Mouse (Mus musculus) frontal cortex, postnatal 25 days (tissue): Measurements from ENCODE around the gene Glrx3.
"Not testable (repeated sequence)": the region's sequence is repeated elsewhere in the genome, so short reads cannot be mapped to it uniquely, and the experiment has no call there.

Source experiments
- DNase-seq, 2 experiments: peaks; one replicate each; pipeline ENCODE4 v3.0.0; 2022; ENCODE audit warnings: low spot score in 2 of 2

Glrx3 gene

GRCm38 (mm10) chr7:137437440-137438178, at the start of gene Glrx3:
TSS of gene Glrx3 (plus strand) at chr7:137437614.
- DNase-seq: peak; percentile 83 to 91

DNA sequence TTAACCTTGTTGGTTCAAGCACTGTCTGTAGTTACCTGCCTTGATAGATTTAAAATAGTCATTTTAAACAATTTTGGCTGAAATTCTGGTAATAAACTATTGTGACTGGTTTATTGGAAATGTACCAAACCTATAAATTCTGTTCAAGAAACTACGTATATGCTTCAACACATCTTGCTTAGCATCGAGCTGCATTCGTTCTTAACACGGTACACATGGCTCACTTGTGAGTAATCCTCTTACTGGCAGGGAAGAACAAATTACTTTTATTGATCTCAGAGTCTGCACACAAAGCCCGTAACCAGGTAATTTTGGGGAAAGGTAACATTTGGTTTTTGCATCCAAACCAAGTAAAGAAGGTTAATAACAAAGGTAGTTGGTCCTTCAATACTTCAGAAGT, 49.6 kb upstream of the Glrx3 start:
- no peak for DNase-seq

- DNase-seq: no peak
These were observed 42.0 kb upstream of the Glrx3 start for GRCm38 (mm10) chr7:137395421-137395820.

- no peak for DNase-seq
These were observed 40.0 kb upstream of the Glrx3 start for GRCm38 (mm10) chr7:137397361-137397910.

- DNase-seq: no peak
These were observed 38.4 kb upstream of the Glrx3 start for GRCm38 (mm10) chr7:137398973-137399372.

DNA sequence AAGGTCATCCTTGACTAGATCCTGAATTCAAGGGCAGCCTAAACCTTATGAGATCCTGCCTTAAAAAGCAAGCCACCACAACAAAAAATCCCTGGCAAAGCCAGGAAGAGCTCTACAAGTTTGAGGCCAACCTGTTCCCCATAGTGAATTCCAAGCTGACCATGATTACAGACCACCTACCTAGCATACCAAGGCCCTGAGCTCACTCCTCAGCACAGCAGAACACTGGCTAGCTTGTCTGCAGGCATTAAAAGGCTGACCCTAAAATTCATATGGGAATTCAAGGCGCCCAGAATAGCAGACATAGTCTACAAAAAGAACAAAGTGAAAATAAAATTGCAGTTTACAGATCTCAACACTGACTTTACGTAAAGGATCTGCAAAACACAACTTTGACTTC, 33.3 kb upstream of the Glrx3 start:
- no peak for DNase-seq

DNA sequence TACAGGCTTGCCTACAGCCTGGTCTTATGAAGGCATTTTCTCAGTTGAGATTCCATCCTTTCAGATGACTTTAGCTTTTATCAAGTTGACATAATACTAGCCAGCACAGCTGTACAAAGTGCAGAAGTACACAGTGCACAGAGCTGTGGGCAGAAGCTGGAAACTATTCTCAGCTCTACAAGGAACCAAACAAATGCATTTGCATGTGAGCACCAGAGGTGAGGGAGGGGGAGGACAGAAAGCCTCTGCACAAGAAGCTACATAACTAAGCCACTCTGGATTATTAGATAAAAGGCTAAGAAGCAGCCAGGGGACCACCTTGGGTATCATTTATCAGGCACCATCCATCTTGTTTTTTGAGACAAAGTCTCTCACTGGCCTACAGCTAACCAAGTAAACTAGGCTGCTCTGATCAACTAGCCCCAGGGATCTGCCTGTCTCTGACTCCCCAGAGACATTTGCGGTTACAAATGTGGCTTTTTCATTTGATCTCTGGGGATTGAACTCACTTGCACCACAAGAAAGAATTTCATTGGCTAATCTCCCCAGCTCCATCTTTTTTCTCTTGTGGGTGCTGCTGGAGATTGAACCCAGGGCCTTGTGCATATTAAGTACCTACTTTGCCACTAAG, 29.9 kb upstream of the Glrx3 start:
- no peak for DNase-seq

DNA sequence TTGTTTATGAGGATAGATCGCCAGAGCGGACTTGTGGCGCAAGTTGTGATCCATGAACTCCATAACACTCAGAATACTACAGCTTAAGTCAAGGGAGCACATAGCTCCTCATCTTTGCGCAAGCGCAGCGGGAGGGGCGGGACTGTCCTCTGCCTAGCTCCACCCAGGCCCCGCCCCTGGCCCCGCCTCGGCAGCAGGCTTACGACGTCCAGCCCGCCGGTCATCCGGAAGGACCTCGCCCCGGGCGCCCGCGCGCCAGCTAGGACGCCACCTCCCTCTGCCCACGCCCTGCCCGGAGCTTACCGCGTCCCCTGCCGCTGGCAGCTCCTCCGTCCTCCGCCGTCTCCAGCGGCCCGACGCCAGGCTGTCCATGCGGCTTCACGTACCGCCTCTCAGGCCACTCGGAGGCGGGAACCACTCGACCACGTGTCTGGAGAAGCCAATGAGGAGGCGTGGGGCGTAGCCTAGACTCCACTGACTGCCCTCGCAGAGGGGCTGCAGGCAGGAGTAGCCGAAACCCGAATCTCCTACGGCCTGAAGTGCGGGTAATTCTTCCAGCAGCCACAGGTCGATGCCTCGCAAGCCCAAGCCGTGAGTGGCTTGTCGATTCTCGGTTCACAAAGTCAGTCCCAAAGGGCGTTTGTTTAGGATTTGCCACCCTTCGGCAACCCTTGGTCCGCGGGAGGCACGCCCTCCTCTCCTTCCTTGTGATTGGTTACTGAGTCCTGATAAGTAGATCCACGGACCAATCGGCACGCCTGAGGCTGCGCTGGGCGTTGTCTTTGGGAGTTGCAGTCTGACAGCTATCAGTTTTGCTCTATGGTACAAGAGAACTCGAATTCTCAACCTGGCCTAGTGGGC, 26.8 kb upstream of the Glrx3 start, which contains the start of gene 9430038I01Rik:
Gene 9430038I01Rik, minus strand, starts transcription at position 426 of the 861 bp plus-strand sequence.
- peak; percentile 89 to 92 for DNase-seq

GRCm38 (mm10) chr7:137414710-137415109, 22.7 kb upstream of the Glrx3 start:
- no peak for DNase-seq

DNA sequence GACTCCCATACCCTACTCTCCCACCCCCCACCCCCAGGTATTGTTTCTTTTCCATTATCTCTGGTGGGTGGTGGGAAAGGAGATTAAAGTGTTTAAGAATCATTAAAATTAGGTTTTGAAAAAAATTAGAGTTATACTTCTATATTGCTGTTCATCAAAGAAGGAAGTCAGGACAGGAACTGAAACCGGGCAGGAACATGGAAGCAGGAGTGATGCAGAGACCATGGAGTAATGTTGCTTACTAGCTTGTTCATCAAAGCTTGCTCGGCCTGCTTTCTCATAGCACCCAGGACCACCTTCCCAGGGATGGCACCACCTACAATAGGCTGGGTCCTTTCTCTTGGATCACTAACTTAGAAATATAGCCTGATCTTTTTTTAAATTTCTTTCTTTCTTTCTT, 16.9 kb upstream of the Glrx3 start:
- no peak for DNase-seq

DNA sequence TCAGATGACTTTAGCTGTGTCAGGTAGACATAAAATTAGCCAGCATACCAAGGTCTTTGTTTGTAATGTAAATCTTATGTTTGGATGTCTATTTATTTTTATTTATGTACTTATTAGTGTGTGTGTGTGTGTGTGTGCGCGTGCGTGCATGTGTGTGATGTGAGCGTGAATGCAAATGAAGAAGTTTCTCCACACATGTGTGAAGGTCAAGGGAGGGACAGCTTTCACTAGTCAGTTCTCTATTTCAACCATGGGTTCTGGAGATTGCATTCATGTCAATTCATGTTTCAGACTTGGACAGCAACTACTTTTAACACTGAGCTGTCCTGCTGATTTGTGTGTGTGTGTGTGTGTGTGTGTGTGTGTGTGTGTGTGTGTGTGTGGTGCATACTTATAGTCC, 16.2 kb upstream of the Glrx3 start:
- DNase-seq: no peak

- DNase-seq: no peak
These were observed 10.7 kb upstream of the Glrx3 start for GRCm38 (mm10) chr7:137426693-137427092.

GRCm38 (mm10) chr7:137431769-137432603, 5.4 kb upstream of the Glrx3 start:
- DNase-seq: no peak

DNA sequence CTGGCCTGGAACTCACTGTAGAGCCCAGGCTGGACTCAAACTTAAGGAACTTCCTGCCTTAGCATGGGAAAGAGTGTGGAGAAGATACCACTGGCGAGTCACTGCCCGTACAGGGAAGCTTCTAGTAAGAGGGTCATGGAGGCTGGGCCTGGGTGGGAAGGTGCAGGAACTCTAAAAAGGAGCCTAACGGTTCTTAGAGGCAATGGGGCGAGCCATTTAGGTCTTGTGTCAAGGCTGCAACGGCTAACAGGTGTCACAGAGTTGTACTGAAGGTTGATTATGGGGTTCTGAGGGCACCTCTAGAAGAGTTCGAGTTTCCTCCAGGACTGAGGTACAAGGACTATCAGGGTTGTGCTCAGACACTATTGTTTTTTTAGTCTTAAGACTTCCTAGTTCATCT, 513 bp upstream of the Glrx3 start:
- DNase-seq: no peak

GRCm38 (mm10) chr7:137438179-137438550, 751 bp downstream of the Glrx3 start:
- peak; percentile 8 to 20 for DNase-seq

DNA sequence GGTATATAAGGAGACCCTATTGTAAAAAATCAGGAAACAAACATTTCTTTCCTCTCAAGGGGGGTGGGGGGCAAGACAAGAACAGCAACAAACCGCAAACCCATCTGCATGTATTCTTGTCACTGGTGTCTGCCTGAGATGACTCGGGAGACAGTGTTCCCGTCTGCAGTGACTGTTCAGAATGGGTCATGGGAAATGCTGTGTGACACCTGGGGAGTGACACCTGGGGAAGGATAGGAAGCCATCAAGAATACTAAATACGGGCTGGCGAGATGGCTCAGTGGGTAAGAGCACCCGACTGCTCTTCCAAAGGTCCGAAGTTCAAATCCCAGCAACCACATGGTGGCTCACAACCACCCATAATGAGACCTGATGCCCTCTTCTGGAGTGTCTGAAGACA, 1.5 kb downstream of the Glrx3 start:
- DNase-seq: not testable (repeated sequence)

DNA sequence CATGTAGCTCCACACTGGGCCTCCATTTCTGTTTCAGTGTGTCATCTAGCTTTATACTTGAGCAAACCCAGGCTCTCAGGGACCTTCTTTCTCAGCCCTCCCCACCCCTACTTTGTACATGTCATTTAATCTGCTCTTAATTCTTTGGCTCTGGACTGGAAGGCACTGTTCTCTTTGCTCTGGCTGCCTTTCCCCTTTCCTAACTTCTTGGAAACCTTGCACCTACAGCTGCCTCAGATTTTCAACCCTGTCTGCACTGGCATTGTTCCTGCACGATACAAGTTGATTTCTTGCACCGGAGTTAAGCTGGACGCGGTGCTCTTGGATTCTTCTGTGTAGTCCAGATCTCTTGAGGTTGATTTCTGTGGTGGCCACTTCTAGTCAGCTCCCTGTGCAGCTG, 5.5 kb downstream of the Glrx3 start:
- DNase-seq: no peak

- DNase-seq: no peak
These were observed 7.9 kb downstream of the Glrx3 start for GRCm38 (mm10) chr7:137445321-137445720.

DNA sequence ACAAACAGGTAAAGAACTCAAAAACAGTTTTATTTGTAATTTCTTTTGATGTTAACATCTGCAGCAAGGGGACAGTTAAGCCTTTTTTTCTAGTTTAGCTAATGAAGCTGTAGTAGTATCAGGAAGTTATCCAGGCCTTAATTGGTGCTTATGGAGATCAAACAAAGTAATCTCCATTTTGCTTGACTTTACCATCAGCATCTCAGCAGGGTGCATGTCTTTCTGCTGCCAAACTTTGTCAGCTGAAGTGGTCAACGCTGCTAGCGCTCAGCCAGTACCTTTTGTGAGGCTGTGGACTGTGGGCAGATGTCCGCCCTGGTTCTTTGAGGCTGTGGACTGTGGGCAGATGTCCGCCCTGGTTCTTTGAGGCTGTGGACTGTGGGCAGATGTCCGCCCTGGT, 24.0 kb downstream of the Glrx3 start:
- DNase-seq: no peak

GRCm38 (mm10) chr7:137468174-137468573, 30.8 kb downstream of the Glrx3 start:
- peak; percentile 39 to 42 for DNase-seq

DNA sequence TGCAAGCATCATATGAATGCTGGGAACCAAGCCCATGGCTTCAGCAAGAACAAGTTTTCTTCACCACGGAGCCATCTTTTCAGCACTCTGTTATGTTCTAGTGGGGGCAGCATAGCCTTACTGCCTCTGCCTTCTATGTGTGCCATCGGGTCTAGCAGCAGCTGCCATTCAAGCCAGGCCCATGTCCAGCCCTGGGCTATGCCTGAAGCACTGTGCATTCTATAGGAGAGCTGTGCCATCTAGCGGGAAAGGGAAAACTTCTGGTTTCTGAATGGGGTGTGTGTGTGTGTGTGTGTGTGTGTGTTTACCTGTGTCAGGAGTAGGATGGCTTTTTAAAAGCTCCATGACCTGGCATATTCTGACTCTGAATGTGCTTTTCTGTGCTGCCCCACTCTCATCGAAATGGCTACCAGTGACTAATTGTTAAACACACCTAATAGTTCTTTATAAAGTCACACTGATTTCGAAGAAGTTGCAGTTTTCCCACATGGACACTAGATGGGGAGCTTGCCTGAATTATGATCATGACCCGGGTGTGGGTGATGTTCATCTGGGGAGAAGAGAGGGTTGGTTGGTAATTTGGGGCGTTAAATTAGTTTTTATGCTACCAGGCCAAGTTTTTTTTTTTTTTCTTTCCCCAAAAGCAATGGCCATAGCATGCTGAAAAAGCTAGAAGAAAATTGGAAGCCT, 34.2 kb downstream of the Glrx3 start:
- DNase-seq: no peak
